Mouse (Mus musculus): ENCODE measurements around the gene Olfr90. TPM values are rescaled to one million over a fixed set of nuclear protein-coding genes. Genes with fewer than 3 reads are reported as not detected.

Olfr90 gene
- total RNA-seq, 2 experiments from 2014 or later: not detected

Other genes starting within 250 kb of the Olfr90 start
- not detected in 2 replicates for gene Trim15, start 221.3 kb downstream of the Olfr90 start, total RNA-seq (2015; ENCODE audit: low replicate concordance)
- 0.70 and 2.5 TPM in 2 replicates for gene Trim15, start 221.3 kb downstream of the Olfr90 start, total RNA-seq (2017; ENCODE audit: low replicate concordance)
- gene Trim10, start 218.9 kb downstream of the Olfr90 start, total RNA-seq (2015; ENCODE audit: low replicate concordance): 592 TPM in 2 replicates
- 1,227 and 1,601 TPM in 2 replicates for gene Trim10, start 218.9 kb downstream of the Olfr90 start, total RNA-seq (2017; ENCODE audit: low replicate concordance)
- gene Trim40, start 198.4 kb downstream of the Olfr90 start, total RNA-seq (2015; ENCODE audit: low replicate concordance): not detected in 2 replicates
- gene Trim40, start 198.4 kb downstream of the Olfr90 start, total RNA-seq (2017; ENCODE audit: low replicate concordance): not detected in 2 replicates
- not detected in 2 replicates for gene Trim31, start 190.4 kb downstream of the Olfr90 start, total RNA-seq (2015; ENCODE audit: low replicate concordance)
- gene Trim31, start 190.4 kb downstream of the Olfr90 start, total RNA-seq (2017; ENCODE audit: low replicate concordance): not detected in 2 replicates
- not detected in 2 replicates for gene Rnf39, start 145.6 kb downstream of the Olfr90 start, total RNA-seq (2015; ENCODE audit: low replicate concordance)
- not detected in 2 replicates for gene Rnf39, start 145.6 kb downstream of the Olfr90 start, total RNA-seq (2017; ENCODE audit: low replicate concordance)
- 21.9 and 35.5 TPM in 2 replicates for gene Ppp1r11, start 136.8 kb downstream of the Olfr90 start, total RNA-seq (2015; ENCODE audit: low replicate concordance)
- gene Ppp1r11, start 136.8 kb downstream of the Olfr90 start, total RNA-seq (2017; ENCODE audit: low replicate concordance): 8.8 and 14.4 TPM in 2 replicates
- gene Znrd1, start 129.9 kb downstream of the Olfr90 start, total RNA-seq (2015; ENCODE audit: low replicate concordance): 18.8 and 23.2 TPM in 2 replicates
- gene Znrd1, start 129.9 kb downstream of the Olfr90 start, total RNA-seq (2017; ENCODE audit: low replicate concordance): 5.7 and 11.0 TPM in 2 replicates
- 3.8 TPM in 1 of 2 replicates, not detected in the other for gene Znrd1as, start 129.9 kb downstream of the Olfr90 start, total RNA-seq (2015; ENCODE audit: low replicate concordance)
- 0.51 and 7.0 TPM in 2 replicates for gene Znrd1as, start 129.9 kb downstream of the Olfr90 start, total RNA-seq (2017; ENCODE audit: low replicate concordance)
- not detected in 2 replicates for gene 2410137M14Rik, start 107.3 kb downstream of the Olfr90 start, total RNA-seq (2015; ENCODE audit: low replicate concordance)
- not detected in 2 replicates for gene 2410137M14Rik, start 107.3 kb downstream of the Olfr90 start, total RNA-seq (2017; ENCODE audit: low replicate concordance)
- not detected in 2 replicates for gene H2-M5, start 99.0 kb downstream of the Olfr90 start, total RNA-seq (2015; ENCODE audit: low replicate concordance)
- gene H2-M5, start 99.0 kb downstream of the Olfr90 start, total RNA-seq (2017; ENCODE audit: low replicate concordance): not detected in 2 replicates
- gene Zfp57, start 87.3 kb downstream of the Olfr90 start, total RNA-seq (2015; ENCODE audit: low replicate concordance): not detected in 2 replicates
- not detected in 2 replicates for gene Zfp57, start 87.3 kb downstream of the Olfr90 start, total RNA-seq (2017; ENCODE audit: low replicate concordance)
- not detected in 2 replicates for gene Mog, start 65.1 kb downstream of the Olfr90 start, total RNA-seq (2015; ENCODE audit: low replicate concordance)
- gene Mog, start 65.1 kb downstream of the Olfr90 start, total RNA-seq (2017; ENCODE audit: low replicate concordance): not detected in 2 replicates
- 0.42 and 1.2 TPM in 2 replicates for gene Gabbr1, start 42.5 kb downstream of the Olfr90 start, total RNA-seq (2015; ENCODE audit: low replicate concordance)
- gene Gabbr1, start 42.5 kb downstream of the Olfr90 start, total RNA-seq (2017; ENCODE audit: low replicate concordance): 0.85 and 1.1 TPM in 2 replicates
- not detected in 2 replicates for gene Olfr91, start 9.8 kb upstream of the Olfr90 start, total RNA-seq (2015; ENCODE audit: low replicate concordance)
- gene Olfr91, start 9.8 kb upstream of the Olfr90 start, total RNA-seq (2017; ENCODE audit: low replicate concordance): not detected in 2 replicates
- not detected in 2 replicates for gene Olfr92, start 31.6 kb upstream of the Olfr90 start, total RNA-seq (2015; ENCODE audit: low replicate concordance)
- not detected in 2 replicates for gene Olfr92, start 31.6 kb upstream of the Olfr90 start, total RNA-seq (2017; ENCODE audit: low replicate concordance)
- gene Olfr93, start 73.0 kb upstream of the Olfr90 start, total RNA-seq (2015; ENCODE audit: low replicate concordance): not detected in 2 replicates
- gene Olfr93, start 73.0 kb upstream of the Olfr90 start, total RNA-seq (2017; ENCODE audit: low replicate concordance): not detected in 2 replicates
- gene Ubd, start 105.4 kb upstream of the Olfr90 start, total RNA-seq (2015; ENCODE audit: low replicate concordance): 5.4 TPM in 1 of 2 replicates, not detected in the other
- gene Ubd, start 105.4 kb upstream of the Olfr90 start, total RNA-seq (2017; ENCODE audit: low replicate concordance): 1.7 and 4.7 TPM in 2 replicates
- not detected in 2 replicates for gene Olfr94, start 112.5 kb upstream of the Olfr90 start, total RNA-seq (2015; ENCODE audit: low replicate concordance)
- not detected in 2 replicates for gene Olfr94, start 112.5 kb upstream of the Olfr90 start, total RNA-seq (2017; ENCODE audit: low replicate concordance)
- not detected in 2 replicates for gene Olfr95, start 124.6 kb upstream of the Olfr90 start, total RNA-seq (2015; ENCODE audit: low replicate concordance)
- gene Olfr95, start 124.6 kb upstream of the Olfr90 start, total RNA-seq (2017; ENCODE audit: low replicate concordance): not detected in 2 replicates
- not detected in 2 replicates for gene Olfr96, start 131.6 kb upstream of the Olfr90 start, total RNA-seq (2015; ENCODE audit: low replicate concordance)
- gene Olfr96, start 131.6 kb upstream of the Olfr90 start, total RNA-seq (2017; ENCODE audit: low replicate concordance): not detected in 2 replicates
- not detected in 2 replicates for gene Olfr97, start 148.8 kb upstream of the Olfr90 start, total RNA-seq (2015; ENCODE audit: low replicate concordance)
- gene Olfr97, start 148.8 kb upstream of the Olfr90 start, total RNA-seq (2017; ENCODE audit: low replicate concordance): not detected in 2 replicates
- gene Olfr98, start 175.2 kb upstream of the Olfr90 start, total RNA-seq (2015; ENCODE audit: low replicate concordance): not detected in 2 replicates
- not detected in 2 replicates for gene Olfr98, start 175.2 kb upstream of the Olfr90 start, total RNA-seq (2017; ENCODE audit: low replicate concordance)
- gene H2-M3, start 181.7 kb upstream of the Olfr90 start, total RNA-seq (2015; ENCODE audit: low replicate concordance): not detected in 2 replicates
- 2.9 and 3.3 TPM in 2 replicates for gene H2-M3, start 181.7 kb upstream of the Olfr90 start, total RNA-seq (2017; ENCODE audit: low replicate concordance)
- gene Olfr99, start 195.0 kb upstream of the Olfr90 start, total RNA-seq (2015; ENCODE audit: low replicate concordance): not detected in 2 replicates
- gene Olfr99, start 195.0 kb upstream of the Olfr90 start, total RNA-seq (2017; ENCODE audit: low replicate concordance): 1.7 TPM in 1 of 2 replicates, not detected in the other
- not detected in 2 replicates for gene Olfr101, start 215.8 kb upstream of the Olfr90 start, total RNA-seq (2015; ENCODE audit: low replicate concordance)
- not detected in 2 replicates for gene Olfr101, start 215.8 kb upstream of the Olfr90 start, total RNA-seq (2017; ENCODE audit: low replicate concordance)
- not detected in 2 replicates for gene Olfr102, start 228.6 kb upstream of the Olfr90 start, total RNA-seq (2015; ENCODE audit: low replicate concordance)
- gene Olfr102, start 228.6 kb upstream of the Olfr90 start, total RNA-seq (2017; ENCODE audit: low replicate concordance): not detected in 2 replicates